Mouse (Mus musculus): Measurements from ENCODE around the gene Itpk1. TPM values are rescaled to one million over a fixed set of nuclear protein-coding genes. Genes with fewer than 3 reads are reported as not detected.
A peak's percentile ranks its signal among the peaks of the same experiment; 100 is the strongest.
"Not testable (repeated sequence)": the region's sequence is repeated elsewhere in the genome, so short reads cannot be mapped to it uniquely, and the experiment has no call there.

Itpk1 gene
- total RNA-seq, 1 experiment from 2014 or later, result 12.0 TPM

DNA sequence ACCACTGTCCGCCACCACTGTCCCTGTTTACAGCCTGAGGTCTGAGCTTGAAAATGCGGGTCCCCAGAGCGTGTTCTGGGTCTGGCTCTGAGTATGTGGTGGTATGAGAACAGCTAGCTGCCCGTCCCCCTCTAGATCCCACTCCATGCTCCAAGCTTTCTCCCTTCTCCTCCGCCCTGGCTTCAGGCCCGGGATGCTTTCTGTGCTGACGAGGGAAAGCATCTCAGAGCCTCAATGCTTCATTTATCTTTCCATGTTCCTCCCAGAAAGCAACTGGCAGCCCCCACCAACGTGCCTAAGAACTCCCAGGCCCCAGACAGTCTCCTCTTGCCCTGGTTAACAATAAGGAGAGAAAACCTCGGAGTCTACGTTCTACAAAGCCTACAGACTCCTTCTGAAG lies 67.5 kb downstream of the Itpk1 start:
- ATAC-seq (replicated peaks; ENCODE audit: low read depth, poor library complexity, severe bottlenecking), result no peak

DNA sequence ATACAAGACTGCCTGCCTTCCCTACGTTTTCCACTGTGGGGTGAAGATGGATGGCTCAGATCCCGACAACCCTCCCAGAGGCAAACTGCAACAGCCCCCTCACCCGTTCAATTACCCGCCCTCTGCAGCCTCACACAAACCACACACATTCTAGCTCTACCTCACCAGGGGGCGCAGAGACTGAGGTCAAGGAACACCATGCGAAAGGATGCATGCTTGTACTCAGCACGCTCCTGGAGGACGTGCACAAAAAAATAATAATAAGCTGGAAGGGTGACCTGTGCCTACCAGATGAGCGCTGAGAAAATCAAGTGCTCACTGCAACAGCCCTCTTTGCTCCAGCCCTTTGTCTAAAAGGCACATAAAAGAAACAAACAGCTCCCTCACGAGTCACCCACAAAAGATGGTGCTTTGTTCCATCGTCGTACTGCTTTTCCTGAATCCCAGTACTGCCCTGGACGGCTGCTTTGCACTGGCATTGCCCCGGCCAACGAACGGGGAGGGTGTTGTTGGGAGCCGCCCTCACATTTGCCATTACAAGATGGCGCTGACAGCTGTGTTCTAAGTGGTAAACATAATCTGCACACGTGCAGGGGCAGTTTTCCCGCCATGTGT lies 70.2 kb downstream of the Itpk1 start:
- no peak for ATAC-seq (replicated peaks; ENCODE audit: low read depth, poor library complexity, severe bottlenecking)

DNA sequence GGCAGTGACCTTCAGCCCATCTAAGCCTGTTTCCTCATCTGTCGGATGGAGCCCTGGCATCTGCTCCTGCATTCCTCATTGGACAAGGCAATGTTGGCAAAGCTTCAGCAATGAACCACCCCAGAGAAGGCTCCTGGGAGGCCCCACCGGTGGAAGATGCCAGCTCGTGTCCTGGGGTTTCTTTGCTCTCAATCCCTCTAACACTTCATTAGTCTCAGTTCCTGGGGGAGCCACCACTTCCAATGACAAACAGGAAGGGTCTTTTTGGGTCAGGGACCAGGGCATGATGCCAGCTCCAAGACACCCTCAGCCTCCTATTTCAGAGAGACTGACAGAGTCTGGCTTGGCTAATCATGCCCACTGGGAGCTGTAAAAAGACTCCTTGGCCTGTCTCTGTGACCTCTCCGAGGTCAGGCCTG lies 71.6 kb downstream of the Itpk1 start:
- no peak for ATAC-seq (replicated peaks; ENCODE audit: low read depth, poor library complexity, severe bottlenecking)

DNA sequence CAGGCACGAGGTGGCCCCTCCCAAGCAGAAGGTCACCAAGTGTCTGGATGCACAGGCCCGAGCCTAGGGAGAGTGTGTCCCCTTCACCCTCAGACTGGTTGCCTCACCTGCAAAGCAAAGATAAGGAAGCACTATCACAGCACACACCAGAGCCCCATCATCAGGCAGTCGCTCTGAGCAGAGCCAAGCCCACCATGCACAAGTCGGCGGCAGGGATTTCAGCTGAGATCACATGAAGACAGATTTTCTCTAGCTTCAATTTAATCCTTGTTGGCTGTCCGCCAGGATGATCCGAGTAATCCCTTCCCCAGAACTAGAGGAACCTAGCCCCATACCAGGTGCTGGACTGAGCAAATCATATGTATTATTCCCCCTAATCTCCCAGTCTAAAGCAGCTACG lies 73.0 kb downstream of the Itpk1 start:
- ATAC-seq (replicated peaks; ENCODE audit: low read depth, poor library complexity, severe bottlenecking), result no peak

DNA sequence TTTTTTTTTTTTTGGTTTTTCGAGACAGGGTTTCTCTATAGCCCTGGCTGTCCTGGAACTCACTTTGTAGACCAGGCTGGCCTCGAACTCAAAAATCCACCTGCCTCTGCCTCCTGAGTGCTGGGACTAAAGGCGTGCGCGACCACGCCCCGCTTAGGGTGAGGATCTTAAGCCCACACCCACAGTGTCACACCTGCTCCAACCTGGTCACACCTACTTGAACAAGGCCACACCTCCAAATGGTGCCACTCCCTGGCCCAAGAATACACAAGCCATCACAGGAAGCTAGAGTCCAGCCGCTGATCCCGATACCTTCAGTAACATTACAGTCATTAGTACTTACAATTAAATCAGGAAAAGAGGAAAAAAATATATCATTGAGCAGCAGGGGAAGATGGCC lies 74.3 kb downstream of the Itpk1 start:
- ATAC-seq (replicated peaks; ENCODE audit: low read depth, poor library complexity, severe bottlenecking), result not testable (repeated sequence)

DNA sequence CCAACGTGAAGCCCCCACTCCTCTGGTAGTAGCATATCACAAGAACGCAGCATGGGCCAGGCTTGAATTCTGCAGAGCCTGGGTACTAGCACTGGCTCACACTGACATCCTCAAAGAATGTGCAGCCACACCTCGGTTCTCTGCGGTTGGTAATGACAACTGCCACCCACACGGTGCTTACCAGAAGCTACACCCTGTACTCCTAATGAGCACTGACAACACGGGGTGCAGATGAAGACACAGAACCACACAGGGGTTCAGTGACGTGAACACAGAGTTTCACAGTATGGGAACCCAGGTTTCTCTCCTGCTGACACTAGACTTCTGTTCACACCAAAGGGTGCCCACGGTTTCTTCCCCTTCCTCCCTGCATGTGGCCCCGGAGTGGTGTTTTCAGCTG lies 76.5 kb downstream of the Itpk1 start:
- ATAC-seq (replicated peaks; ENCODE audit: low read depth, poor library complexity, severe bottlenecking), result no peak

DNA sequence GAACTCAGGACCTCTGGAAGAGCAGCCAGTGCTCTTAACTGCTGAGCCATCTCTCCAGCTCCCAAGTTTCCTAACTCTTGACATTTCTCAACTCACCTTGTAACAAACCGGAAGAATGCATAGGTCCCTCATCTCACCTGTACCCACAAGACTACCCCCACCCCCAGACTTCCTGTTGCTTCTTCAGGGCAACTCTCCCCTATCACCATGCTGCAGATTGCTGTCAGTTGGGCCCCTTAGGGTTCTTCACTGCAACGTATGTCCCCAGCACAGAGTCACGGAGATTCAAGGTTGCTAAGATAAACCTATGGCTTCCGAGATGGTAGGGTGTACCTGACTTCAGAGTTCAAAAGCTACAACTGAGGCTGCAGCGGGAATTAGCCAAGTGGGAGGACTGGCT lies 77.2 kb downstream of the Itpk1 start:
- no peak for ATAC-seq (replicated peaks; ENCODE audit: low read depth, poor library complexity, severe bottlenecking)

DNA sequence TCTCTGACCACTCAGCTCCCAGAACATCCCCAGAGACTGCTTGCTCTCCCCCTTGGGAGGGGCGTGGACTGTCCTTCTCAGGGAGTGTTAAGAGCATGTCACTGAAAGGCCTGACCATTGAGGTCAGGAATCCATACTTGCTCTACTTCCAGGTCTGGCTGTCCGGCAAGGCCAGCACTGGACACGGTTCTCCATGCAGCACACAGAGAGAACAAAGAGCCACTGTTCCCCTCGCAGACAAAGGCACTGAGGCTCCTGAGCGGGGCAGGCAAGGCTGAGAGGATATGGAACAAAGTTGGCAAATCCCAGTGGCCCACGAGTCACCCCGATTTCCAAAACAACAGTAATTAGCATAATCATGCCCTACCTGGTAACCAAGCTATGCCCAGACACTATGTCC lies 77.9 kb downstream of the Itpk1 start:
- no peak for ATAC-seq (replicated peaks; ENCODE audit: low read depth, poor library complexity, severe bottlenecking)

DNA sequence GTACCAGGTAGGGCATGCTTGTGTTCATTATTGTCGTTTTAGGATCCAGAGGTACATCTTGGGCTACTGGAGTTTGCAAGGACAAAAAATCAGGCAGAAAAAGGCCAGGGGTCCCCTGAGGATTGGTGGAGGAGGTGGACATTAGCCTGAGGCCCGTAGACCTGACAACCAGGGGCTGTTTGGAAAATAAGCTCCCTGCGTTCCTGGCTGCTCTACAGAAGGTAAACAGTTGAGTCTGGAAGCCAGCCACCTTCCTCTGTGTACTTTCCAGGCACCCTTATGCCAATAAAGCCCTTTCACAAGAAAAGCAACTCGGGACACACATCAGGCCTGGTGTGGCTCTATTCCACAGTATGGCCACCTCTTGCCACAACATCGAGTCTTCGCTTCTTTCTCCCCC lies 79.0 kb downstream of the Itpk1 start:
- ATAC-seq (replicated peaks; ENCODE audit: low read depth, poor library complexity, severe bottlenecking), result no peak

DNA sequence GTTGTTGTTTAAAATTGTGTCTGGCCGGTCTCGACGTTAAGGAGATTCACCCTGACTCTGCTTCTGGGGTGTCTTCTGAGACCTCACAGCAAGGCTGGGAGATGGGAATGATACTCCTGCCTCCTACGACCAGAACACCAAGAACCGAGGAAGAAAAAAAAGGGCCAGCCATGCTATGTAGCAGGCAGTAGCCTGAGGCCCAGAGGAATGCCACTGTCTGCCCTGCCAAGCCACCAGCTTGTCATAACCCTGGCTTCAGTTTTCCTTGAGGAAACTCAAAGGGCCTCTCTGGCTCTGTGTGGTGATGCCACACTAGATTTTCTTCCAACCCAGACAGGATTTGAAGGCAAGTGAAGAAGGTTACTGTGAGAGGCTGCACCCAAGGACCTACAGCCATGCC lies 79.6 kb downstream of the Itpk1 start:
- no peak for ATAC-seq (replicated peaks; ENCODE audit: low read depth, poor library complexity, severe bottlenecking)

DNA sequence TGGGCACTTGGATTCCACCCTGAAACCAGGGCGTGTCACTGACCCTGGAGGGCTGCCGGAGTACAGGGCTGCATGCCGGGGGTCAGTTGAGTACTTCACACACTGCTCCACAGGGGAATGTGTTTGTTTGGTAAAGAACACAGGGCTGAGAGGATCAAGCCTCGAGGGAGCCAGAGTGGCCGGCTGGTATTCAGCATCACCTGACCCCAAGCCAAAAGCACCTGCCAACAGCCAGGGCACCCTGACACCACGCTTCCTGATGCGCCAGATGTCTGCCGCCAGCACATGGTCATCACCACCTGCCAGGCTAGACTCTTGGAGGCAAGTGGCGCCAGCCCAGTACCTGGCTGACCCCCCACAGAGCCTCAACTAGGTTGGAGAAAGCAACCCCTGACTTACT lies 80.9 kb downstream of the Itpk1 start:
- no peak for ATAC-seq (replicated peaks; ENCODE audit: low read depth, poor library complexity, severe bottlenecking)

DNA sequence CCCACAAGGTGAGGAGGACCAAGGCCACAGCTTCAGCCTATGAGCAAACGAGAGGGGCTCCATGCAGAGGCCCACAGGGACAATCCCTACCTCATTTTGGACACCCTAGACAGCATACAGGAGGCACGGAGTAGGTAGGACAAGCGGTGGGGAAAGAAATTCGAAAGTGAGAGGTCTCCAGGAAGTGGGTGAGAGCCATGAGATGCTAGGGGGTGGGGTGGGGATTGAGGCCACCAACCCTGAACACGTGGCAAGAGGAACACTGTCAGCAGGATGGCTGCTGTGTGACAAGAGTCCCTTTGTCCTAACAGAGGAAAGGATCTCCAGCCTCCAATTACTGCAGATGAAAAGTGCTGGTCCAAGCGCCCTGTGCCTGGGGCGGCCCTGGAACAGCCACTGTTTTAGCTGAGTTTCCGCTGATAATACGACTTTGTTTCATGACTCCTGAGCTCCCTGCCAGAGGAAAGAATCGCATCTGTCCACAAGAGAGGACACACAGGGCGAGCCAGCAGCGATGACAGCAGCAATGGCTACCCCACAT lies 82.4 kb downstream of the Itpk1 start:
- ATAC-seq (replicated peaks; ENCODE audit: low read depth, poor library complexity, severe bottlenecking), result no peak

DNA sequence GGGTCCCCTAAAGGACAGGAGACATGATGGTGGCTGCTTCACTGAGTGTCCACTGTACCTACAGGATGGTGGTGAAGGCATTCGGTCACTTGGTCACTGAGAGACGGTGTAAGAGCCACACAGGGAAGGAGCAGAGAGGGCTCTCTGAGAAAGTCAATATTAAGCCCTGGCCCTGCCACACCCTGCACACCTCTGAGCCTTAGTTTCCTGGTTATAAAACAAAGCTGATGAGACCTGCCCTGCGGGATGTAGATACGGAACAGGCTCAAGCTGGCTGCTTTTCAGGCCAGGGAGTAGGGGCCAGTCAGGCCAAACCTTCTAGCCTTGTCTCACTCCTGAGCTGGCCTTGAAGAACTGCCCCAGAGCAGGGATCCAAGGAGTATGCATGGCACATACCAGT lies 82.9 kb downstream of the Itpk1 start:
- no peak for ATAC-seq (replicated peaks; ENCODE audit: low read depth, poor library complexity, severe bottlenecking)

DNA sequence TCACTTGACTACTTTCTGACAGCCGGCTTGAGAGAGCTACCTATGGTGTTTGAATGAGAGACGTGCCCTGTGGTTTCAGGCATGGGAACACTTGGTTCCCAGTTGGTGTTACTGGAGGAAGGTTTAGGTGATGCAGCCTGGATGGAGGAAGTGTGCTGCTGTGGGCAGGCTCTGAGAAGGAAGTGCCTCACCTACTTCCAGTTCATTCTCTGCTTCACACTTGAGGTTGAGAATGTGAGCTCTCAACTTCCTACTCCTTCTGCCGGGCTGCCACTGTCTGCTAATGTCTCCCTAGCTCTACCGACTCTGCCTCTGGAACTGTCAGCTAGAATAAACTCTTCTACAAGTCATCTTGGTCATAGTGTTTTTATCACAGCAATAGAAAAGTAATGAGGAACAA lies 83.5 kb downstream of the Itpk1 start:
- ATAC-seq (replicated peaks; ENCODE audit: low read depth, poor library complexity, severe bottlenecking), result no peak

DNA sequence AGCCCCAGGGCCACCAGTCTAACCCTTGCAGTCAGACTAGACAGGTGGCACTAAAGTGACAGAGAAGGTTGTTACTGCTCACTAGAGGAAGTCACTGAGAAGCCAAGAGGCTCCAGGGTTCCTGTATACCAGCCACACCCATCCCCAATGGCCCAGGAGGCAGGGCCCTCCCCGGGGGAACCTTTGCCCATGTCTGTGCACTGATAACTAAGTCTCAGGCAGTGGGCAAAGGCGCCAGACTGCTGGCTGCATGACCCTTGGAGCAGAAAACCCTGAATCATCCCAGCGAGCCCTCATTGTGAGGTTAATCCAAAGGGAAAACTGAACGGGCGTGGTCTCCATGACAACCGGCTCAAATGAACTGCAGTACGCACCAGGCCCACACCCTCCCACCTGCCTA lies 84.8 kb downstream of the Itpk1 start:
- peak; percentile 79 for ATAC-seq (replicated peaks; ENCODE audit: low read depth, poor library complexity, severe bottlenecking)

DNA sequence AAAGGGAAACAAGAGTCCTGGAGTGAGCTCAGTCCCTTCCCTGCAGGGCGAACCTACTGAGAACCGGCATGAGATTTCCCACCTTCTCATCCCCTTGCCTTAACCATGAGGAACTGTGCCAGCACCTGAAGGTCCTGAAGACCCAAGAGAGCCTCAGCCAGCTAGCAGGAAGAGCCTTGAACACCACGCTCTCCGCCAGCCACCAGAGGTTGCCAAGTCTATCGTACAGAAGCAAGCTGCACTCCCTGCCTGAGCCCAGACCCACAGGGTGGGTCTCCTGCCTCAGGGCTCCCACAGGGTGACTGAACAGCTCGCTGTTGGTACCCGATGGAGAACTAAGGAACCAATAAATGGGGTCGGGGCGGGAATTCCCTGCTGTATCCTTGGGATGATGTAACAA lies 86.6 kb downstream of the Itpk1 start:
- ATAC-seq (replicated peaks; ENCODE audit: low read depth, poor library complexity, severe bottlenecking), result no peak

DNA sequence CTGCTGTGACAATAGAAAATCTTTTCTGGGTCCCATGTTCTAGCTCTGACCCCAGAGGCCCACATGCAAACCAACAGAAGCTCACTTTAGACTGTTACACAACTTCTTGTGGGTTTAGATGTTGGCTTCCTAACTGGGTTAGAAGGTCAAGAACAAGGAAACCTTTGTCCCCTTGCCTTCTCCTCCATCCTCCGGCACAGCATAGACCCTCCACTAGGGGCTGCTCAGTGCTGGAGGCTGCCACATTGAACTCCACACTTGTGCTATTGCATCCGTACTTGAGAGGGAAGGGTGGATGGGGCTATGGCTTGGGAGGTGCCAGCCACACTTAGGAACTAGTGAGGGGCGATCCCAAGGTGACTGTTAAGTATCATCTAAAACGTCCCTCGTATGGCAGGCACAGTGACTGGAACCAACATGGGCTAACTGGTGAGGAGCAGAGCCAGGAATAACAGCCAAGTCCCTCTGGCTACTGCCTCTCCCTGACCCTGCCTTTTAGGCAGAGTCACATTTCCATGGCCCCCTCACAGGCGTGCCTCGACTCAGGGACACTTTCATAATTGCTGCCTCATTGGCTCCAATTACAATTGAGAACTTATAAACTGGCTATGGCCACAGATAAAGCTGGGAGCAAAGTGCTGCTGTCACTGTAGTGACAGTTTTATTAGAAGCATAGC lies 87.7 kb downstream of the Itpk1 start:
- peak; percentile 49 for ATAC-seq (replicated peaks; ENCODE audit: low read depth, poor library complexity, severe bottlenecking)

DNA sequence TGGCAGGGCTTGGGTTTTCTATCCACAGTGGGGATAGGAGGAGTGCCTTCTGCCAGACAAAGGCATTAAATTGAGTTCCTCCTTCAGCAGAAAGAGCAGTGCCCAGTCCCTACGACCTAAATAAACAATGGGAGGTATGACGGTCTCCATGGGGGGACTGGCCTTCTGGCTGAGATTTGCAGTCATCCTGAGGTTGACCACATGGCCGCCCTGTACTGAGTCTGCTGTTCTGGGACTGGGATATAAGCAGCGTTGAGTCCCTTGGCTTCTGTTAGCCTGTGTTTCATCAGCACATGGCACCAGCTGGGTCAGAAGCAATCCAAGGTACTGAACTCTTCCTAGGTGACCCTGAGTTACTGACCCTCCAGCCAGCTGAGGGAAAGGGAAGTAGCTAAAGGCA lies 88.5 kb downstream of the Itpk1 start:
- no peak for ATAC-seq (replicated peaks; ENCODE audit: low read depth, poor library complexity, severe bottlenecking)

DNA sequence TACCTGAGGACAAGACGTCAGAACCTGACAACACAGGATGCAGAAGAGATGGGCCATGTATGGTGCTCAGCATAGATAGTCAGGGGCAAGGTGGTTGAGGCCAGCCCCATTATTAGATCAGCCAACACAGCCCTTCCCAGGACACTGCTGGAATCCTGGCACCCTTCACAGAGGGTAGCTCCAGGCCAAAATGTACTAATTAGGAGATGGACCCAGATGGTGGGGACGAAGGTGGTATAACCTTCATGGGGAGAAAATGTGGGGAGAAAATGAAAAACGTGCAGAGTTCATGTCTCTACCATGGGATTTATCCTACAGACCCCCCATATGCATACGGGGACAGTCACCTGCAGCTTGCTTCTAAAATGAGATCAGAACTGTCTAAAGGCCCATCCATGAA lies 91.3 kb downstream of the Itpk1 start:
- ATAC-seq (replicated peaks; ENCODE audit: low read depth, poor library complexity, severe bottlenecking), result no peak

DNA sequence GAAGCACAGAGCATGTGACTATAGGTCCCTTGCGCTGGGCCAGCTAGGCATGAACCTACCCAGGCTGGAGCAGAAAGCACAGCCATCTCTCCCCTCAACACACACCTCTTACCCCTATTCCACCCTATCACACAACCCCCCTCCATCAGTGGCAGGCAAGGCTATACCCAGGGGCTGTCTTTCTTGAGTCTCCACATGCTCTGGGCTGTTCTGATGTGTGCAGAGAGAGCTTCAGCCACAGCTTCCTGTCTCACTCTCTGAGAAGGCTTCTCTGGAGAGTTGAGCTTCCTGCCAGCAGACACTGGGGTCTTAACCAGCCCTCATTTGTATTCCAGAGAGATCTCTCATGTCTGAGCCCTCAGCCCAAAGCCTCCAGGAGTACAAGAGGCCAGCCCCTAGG lies 92.3 kb downstream of the Itpk1 start:
- peak; percentile 69 for ATAC-seq (replicated peaks; ENCODE audit: low read depth, poor library complexity, severe bottlenecking)

DNA sequence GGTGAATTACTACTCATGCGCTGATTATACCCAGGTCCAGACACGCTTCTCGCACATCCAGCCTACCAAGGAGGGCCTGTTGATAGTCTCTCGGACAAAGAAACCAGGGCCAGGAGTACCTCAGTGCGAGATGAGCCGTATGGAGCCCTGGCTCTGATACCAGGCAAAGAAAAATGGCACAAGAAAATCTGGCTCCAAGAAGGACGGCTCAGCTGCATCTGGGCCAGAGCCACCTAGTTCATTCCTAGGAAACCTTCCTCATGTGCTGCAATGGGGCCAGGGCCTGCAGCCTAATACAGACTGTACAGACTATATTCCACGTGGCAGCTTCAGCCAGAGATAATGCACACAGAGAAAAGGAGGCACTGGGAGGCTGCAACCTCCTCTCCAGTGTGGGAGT lies 93.8 kb downstream of the Itpk1 start:
- no peak for ATAC-seq (replicated peaks; ENCODE audit: low read depth, poor library complexity, severe bottlenecking)
